Mouse (Mus musculus) heart, postnatal 36 days (tissue): ENCODE measurements around the gene Cops7a. TPM values are rescaled to one million over a fixed set of nuclear protein-coding genes. Genes with fewer than 3 reads are reported as not detected.
A peak's percentile ranks its signal among the peaks of the same experiment; 100 is the strongest.

Source experiments
- DNase-seq, 2 experiments: peaks; one replicate each; pipeline ENCODE4 v3.0.0; 2021 to 2022
- intact Hi-C: fragments of 180-260 bp; cut with DNase I; formaldehyde crosslinking; loops from one replicate; pipeline ENCODE4 v1.15.1; 2025
- total RNA-seq, 2 experiments: library from RNA; stranded (reverse); gene quantifications; 2 replicates each; pipeline ENCODE4 v1.2.3; 2021

Cops7a gene
- 10 to 100 TPM; 93.6 to 98.8 TPM for total RNA-seq

DNA sequence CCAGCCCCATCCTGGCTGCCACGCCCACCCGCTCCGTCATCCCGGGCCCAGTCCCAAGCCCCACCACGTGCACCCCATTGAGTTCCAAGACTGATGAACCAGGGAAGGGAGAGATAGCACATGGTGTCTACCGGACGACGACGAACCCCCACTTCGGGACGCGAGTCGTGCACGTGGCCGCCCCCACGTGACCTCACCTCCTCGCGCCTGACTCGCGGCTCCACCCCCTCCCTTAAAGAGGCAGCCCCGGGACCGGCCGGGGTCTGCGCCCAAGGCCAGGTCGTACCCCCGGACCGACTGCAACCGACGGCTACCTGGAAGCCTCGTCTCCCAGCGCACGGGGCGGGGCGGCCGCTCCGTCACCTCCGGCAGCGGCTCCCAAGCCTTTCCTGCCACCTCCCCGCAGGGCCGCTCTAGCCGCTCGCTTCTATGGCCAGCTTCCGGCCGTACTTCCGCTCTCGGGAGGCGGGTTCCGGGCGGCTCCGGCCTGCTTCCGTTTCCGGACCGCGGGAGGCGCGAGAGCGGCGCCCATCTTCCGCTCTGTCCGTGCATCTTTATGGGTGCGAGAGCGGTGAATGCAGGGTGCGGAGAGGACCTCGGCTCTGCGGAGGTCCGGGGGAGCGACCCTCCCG, at the start of gene Cops7a:
Gene Cops7a (minus strand): TSS at position 451 of the 632 bp plus-strand sequence.
- DNase-seq: peak; percentile 98 to 99
- intact Hi-C loops: loop anchor here (1.0 to 10.0 kb wide), 5 partner anchors 32 to 110 kb away; partner anchors contain the start of genes Ing4, P3h3 and Zfp384

- DNase-seq: peak; percentile 78 to 83
- intact Hi-C loops: loop anchor here (1.0 to 10.0 kb wide), 6 partner anchors 30 to 295 kb away; partner anchors contain the start of genes Cops7a, Emg1, Ing4 and Phb2
These were observed 44.1 kb upstream of the Cops7a start for GRCm38 (mm10) chr6:125009181-125010073.

DNA sequence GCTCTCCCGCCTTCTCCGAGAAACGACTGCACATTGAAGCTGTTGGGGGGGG, 43.6 kb upstream of the Cops7a start, which contains the start of gene Zfp384:
Gene Zfp384 (plus strand): TSS at position 17 of the 52 bp plus-strand sequence.
- no peak for DNase-seq
- intact Hi-C loops: loop anchor here (1.0 to 10.0 kb wide), 6 partner anchors 30 to 294 kb away; partner anchors contain the start of genes Cops7a, Emg1, Ing4 and Phb2

GRCm38 (mm10) chr6:125008586-125009128, 43.3 kb upstream of the Cops7a start:
- DNase-seq: peak; percentile 94
- intact Hi-C loops: loop anchor here (1.0 to 10.0 kb wide), 6 partner anchors 31 to 294 kb away; partner anchors contain the start of genes Cops7a, Emg1, Ing4 and Phb2

DNA sequence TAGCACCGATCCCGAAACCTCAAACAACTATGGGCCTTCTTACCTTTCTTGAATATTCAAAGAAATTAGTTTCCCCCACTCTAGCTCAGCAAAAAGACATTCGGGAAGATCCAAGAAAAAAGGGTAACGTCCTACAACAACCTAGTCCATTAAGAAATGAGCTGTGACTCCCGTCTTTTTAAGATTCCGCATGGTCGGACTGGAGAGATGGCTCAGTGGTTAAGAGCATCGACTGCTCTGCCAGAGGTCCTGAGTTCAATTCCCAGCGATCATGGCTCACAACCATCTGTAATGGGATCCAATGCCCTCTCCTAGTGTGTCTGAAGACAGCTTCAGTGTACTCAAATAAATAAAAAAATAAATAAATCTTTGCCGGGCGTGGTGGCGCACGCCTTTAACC, 42.7 kb upstream of the Cops7a start:
- intact Hi-C loops: loop anchor here (2.0 to 10.0 kb wide), 5 partner anchors 43 to 293 kb away; partner anchors contain the start of genes Cops7a, Emg1 and Phb2
- no peak for DNase-seq

- intact Hi-C loops: loop anchor here (10.0 kb wide), 1 partner anchor 290 kb away; the partner anchor contains the start of genes Emg1 and Phb2
- no peak for DNase-seq
These were observed 39.7 kb upstream of the Cops7a start for GRCm38 (mm10) chr6:125005086-125005485.

GRCm38 (mm10) chr6:125003706-125004105, 38.4 kb upstream of the Cops7a start:
- intact Hi-C loops: loop anchor here (10.0 kb wide), 1 partner anchor 289 kb away; the partner anchor contains the start of genes Emg1 and Phb2
- DNase-seq: no peak

- DNase-seq: no peak
- intact Hi-C loops: no loop called here
These were observed 34.2 kb upstream of the Cops7a start for GRCm38 (mm10) chr6:124999546-124999945.

GRCm38 (mm10) chr6:124999091-124999490, 33.8 kb upstream of the Cops7a start:
- intact Hi-C loops: no loop called here
- no peak for DNase-seq

GRCm38 (mm10) chr6:124998066-124998465, 32.7 kb upstream of the Cops7a start:
- DNase-seq: no peak
- intact Hi-C loops: no loop called here

DNA sequence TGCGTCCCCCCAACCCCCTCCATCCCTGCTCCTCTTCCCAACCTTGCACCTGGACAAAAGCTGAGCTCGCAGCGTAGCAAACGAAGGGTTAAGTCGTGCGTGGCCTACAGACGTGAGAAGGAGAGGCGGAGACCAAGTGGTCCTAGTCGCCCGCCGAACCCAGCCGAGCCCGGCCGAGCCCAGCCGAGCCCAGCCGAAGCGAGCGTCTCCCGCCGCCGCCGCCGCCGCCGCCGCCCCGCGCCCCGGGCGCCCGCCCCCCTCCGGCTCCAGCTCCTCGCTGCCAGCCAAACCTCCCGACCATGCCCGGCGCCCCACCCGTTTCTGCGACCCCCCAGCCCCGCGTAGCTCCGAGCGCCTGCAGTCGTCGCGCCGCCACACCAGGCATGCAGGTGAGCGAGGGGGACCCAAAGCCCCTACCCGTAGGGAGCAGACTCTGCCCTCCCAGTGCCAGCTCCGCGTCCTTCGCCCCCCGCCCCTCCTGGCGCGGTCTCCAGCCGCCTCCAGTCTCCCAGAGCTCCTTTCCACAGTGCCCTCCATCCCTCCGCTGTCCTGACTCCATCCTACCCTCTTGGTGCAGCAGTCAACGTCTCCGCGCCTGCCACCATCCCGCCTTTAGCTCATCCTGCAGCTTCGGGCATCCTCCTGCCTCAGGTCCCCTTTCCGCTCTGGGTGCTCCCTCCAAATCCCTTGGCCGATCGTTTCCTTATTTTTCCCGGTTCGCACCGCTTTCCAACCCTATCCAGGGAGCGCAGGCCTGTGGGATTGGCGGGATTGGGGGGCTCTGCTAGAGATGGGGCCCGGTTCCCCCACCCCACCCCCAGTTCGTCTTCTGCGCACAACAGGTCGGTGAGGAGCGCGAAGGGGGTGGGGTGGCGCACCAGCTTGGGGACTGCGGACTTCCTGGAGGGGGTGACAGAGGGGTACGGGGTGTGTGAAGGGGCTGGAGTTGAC, 31.5 kb upstream of the Cops7a start, which contains the start of gene Pianp:
Gene Pianp (plus strand): TSS at position 144 of the 951 bp plus-strand sequence.
- intact Hi-C loops: no loop called here

DNA sequence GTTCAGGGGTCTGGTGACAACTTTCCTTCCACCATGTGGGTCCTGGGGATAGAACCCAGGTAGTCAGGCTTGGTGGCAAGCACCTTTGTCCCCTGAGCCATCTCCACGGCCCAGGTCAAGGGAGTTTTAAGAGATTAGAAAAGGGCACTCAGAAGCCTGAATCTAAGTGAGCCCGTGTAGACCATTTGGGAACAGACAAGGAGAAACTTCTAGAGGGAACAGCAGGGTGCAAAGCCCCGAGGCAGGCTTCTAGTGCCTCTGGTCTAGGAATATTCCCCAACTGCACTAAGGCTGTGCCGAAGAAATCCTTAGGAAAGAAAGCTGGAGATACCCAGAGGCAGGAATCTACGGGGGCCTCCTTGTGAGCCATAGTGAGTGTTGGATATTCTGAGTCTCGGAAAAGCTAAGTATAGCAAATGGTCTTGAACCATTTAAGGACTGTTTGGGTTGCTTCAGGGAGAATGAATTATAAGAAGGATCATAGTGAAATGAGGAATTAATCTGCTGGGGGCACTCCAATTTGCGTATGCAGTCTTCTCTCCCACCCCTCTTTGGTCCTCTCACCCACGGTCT, 30.6 kb upstream of the Cops7a start:
- DNase-seq: no peak
- intact Hi-C loops: no loop called here

More for the DNA sequence above, 31.5 kb upstream of the Cops7a start, which contains the start of gene Pianp:
- peak; percentile 73 to 88 for DNase-seq

- intact Hi-C loops: no loop called here
- no peak for DNase-seq
These were observed 29.9 kb upstream of the Cops7a start for GRCm38 (mm10) chr6:124995246-124995645.

GRCm38 (mm10) chr6:124993876-124994275, 28.5 kb upstream of the Cops7a start:
- DNase-seq: no peak
- intact Hi-C loops: no loop called here

DNA sequence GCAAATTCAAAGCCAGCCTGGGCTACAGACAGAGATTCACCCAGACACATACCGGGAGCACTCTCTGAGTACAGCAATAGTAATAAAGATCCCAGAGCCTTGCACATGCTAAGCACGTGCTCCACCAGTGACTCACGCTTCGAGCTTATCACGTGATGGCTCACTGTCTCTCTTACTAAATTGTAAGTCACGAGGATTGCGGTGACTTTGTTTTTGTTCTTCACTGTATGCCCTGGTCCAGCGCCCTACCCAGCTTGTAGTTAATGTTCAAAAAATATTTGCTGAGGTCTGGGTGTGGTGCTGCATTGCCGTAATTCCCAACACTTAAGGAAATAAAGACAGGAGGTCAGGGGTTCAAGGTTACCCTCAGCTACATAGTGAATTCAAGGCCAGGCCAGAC, 28.0 kb upstream of the Cops7a start:
- no peak for DNase-seq
- intact Hi-C loops: no loop called here

DNA sequence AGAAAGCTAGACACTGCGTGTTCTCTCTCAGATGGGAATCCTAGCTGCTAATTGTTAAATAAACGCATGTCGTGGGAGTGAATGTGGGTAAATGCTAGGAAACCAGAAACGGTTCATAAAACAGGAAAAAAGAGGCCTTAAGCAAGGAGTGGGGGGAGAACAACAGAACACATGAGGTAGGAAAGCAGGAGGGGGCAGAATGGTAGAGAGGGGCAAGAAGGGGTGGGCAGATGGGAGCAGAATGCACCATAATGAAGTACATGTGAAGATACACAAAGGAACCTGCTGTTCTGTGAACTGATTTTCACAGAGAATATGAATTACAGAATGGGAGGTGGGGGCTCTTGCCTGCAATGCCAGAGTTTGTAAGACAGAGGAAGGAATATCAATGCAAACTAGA, 26.9 kb upstream of the Cops7a start:
- no peak for DNase-seq
- intact Hi-C loops: no loop called here

DNA sequence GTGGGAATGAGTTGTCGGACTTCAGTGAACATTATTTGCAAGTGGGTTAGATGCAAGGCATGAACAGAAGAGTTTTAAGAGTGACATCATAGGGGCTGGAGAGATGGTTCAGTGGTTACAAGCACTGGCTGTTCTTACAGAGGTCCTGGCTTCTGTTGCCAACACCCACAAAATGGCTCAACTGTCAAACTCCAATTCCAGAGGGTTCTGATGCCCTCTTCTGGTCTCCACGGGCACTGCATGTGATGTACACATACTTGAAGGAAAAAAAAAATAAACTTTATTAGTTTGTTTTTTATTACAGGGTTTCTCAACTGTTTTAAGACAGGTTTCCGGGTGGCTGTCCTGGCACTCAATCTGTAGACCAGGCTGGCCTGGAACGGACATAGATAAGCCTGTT, 2.4 kb upstream of the Cops7a start:
- DNase-seq: peak; percentile 36 to 56
- intact Hi-C loops: loop anchor here (10.0 kb wide), 1 partner anchor 113 kb away; the partner anchor contains the start of gene P3h3

DNA sequence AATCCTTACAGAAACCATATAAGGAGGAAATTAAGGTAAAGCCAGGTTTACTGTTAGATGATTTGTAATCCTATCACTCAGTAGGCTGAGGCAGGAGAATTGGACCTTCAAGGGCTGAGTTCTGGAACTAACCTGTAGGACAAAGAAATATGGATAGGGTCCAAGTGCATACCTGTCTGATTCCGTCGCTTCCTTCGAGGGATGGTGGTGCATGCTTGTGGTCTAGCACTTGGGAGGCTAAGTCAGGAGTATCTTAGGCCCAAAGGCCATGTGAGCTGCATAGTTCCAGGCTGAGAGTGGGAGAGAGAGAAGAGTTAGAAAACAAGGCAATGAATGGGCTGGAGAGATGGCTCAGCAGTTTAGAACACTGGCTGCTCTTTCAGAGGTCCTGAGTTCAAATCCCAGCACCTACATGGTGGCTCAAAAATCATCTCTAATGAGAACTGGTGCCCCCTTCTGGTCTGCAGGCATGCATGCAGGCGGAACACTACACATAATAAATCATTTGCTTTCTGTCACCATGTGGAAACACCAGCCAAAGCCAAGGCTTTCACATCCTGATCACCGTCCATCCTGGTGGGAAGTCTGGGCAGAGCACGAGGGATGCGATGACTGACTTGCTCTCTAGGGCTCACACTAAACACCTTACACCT, 1.3 kb upstream of the Cops7a start:
- intact Hi-C loops: loop anchor here (10.0 kb wide), 1 partner anchor 112 kb away; the partner anchor contains the start of gene P3h3
- peak; percentile 7 to 13 for DNase-seq

GRCm38 (mm10) chr6:124965747-124966146, 409 bp upstream of the Cops7a start:
- intact Hi-C loops: loop anchor here (1.0 to 10.0 kb wide), 5 partner anchors 33 to 111 kb away; partner anchors contain the start of genes Ing4, P3h3 and Zfp384
- DNase-seq: no peak
